21 mouse cellular contexts compared by ENCODE assay signal in genomic region chr5:21677939-21678338, GRCm38 (mm10). TPM values are rescaled to one million over a fixed set of nuclear protein-coding genes. Genes with fewer than 3 reads are reported as not detected.
DNase-seq lines count a peak whose midpoint lies in the region; ATAC-seq and TF ChIP-seq lines count a peak whose summit lies in the region.
"Had no signal": no experiment of that assay in that cellular context is flagged by ENCODE, and none has a peak within 500 bp of the region (broad histone marks: within the 10 kb centered on the region; RNA-seq: fewer than 3 reads in every experiment).

No protein-coding gene starts in this region.

- no peaks in the 10 kb centered on the region for H3K27me3 ChIP-seq in intestine, postnatal 0 days (replicated peaks; ENCODE audit: control insufficient read depth, insufficient read depth, low read length)
- H3K27me3 ChIP-seq in intestine, embryonic 16.5 days (replicated peaks; ENCODE audit: control insufficient read depth, insufficient read depth, low read length): no peaks in the 10 kb centered on the region
- H3K27me3 ChIP-seq in hindbrain, embryonic 13.5 days: no peaks in the 10 kb centered on the region
- H3K27me3 ChIP-seq in thymus, adult 2 months (ENCODE audit: control insufficient read depth, insufficient read depth, low read length): no peaks in the 10 kb centered on the region
- H3K27me3 ChIP-seq: limb, embryonic 15.5 days; liver, embryonic 15.5 days; midbrain, embryonic 13.5 days; neural tube, embryonic 13.5 days had no signal

- TF ChIP-seq CTCF in intestine, postnatal 0 days (IDR thresholded peaks at IDR 0.05; ENCODE audit: low read depth): 0 out of 2 replicates have a peak, but pooled peaks have one; percentile 12
- TF ChIP-seq CTCF in thymus, adult 2 months (IDR thresholded peaks at IDR 0.05; ENCODE audit: borderline replicate concordance, control insufficient read depth, extremely low read depth, insufficient read depth, low read length, poor library complexity): no peak

- TF ChIP-seq POLR2A in thymus, adult 2 months (IDR thresholded peaks at IDR 0.05; ENCODE audit: control insufficient read depth, extremely low read depth, insufficient read depth, low read length, poor library complexity): no peak

- H3K27ac ChIP-seq in intestine, postnatal 0 days (ENCODE audit: low read depth, low read length): no peak overlapping the region
- no peak overlapping the region for H3K27ac ChIP-seq in intestine, embryonic 16.5 days (ENCODE audit: low read length)
- no peak overlapping the region for H3K27ac ChIP-seq in hindbrain, embryonic 13.5 days
- H3K27ac ChIP-seq in thymus, adult 2 months (ENCODE audit: control insufficient read depth, insufficient read depth, low read length): no peak overlapping the region
- H3K27ac ChIP-seq: limb, embryonic 15.5 days; liver, embryonic 15.5 days; midbrain, embryonic 13.5 days; neural tube, embryonic 13.5 days had no signal

- WGBS in intestine, postnatal 0 days: 95% methylated on average over 6 of the region's 6 CpGs
- 91% methylated on average over 6 of the region's 6 CpGs for WGBS in intestine, embryonic 16.5 days
- WGBS in hindbrain, embryonic 13.5 days: 95% methylated on average over 6 of the region's 6 CpGs
- 98% methylated on average over 6 of the region's 6 CpGs for WGBS in thymus, adult 2 months

- H3K4me1 ChIP-seq in intestine, postnatal 0 days (replicated peaks; ENCODE audit: control insufficient read depth, insufficient read depth, low read length): no peaks in the 10 kb centered on the region
- 0 out of 2 replicates have a peak, but pooled peaks cover 4% of the 10 kb centered on the region for H3K4me1 ChIP-seq in intestine, embryonic 16.5 days (ENCODE audit: control insufficient read depth, insufficient read depth, low read length)
- peaks cover 8% of the 10 kb centered on the region for H3K4me1 ChIP-seq in hindbrain, embryonic 13.5 days (replicated peaks)
- peaks cover 2% of the 10 kb centered on the region; the same call in 1 of the 2 replicates for H3K4me1 ChIP-seq in thymus, adult 2 months (replicated peaks; ENCODE audit: control insufficient read depth, insufficient read depth, low read length)

- DNase-seq in adrenal gland, adult 2 months: peak; percentile 46
- DNase-seq in adrenal gland, adult 8-10 months: no peak
- peak; percentile 58 for DNase-seq in testis, postnatal 10 days (ENCODE audit: low spot score)
- DNase-seq in testis, postnatal 14 days (ENCODE audit: low spot score): no peak
- no peak for DNase-seq in thymus, adult 2 months
- DNase-seq: cerebellum, adult 11-12 months; cerebellum, postnatal 25 days; gastrocnemius, postnatal 25 days; kidney, adult 8-10 months; kidney, postnatal 14 days; right cerebral cortex, adult 18-20 months; thymus, adult 18-20 months had no signal

- no peak overlapping the region for H3K4me2 ChIP-seq in intestine, postnatal 0 days (replicated peaks; ENCODE audit: low read depth)
- H3K4me2 ChIP-seq in intestine, embryonic 16.5 days (ENCODE audit: low read depth, low read length): no peak overlapping the region
- H3K4me2 ChIP-seq in hindbrain, embryonic 13.5 days: no peak overlapping the region
- H3K4me2 ChIP-seq: limb, embryonic 15.5 days; liver, embryonic 15.5 days; midbrain, embryonic 13.5 days; neural tube, embryonic 13.5 days had no signal

- H3K9ac ChIP-seq in intestine, postnatal 0 days (ENCODE audit: low read depth, low read length): no peak overlapping the region
- H3K9ac ChIP-seq in intestine, embryonic 16.5 days (ENCODE audit: low read depth, low read length): no peak overlapping the region
- no peak overlapping the region for H3K9ac ChIP-seq in hindbrain, embryonic 13.5 days
- H3K9ac ChIP-seq: limb, embryonic 15.5 days; liver, embryonic 15.5 days; midbrain, embryonic 13.5 days; neural tube, embryonic 13.5 days had no signal

- H3K4me3 ChIP-seq in intestine, postnatal 0 days (ENCODE audit: low read depth, low read length): no peak overlapping the region
- H3K4me3 ChIP-seq in intestine, embryonic 16.5 days (ENCODE audit: low read length): no peak overlapping the region
- H3K4me3 ChIP-seq in hindbrain, embryonic 13.5 days: no peak overlapping the region
- no peak overlapping the region for H3K4me3 ChIP-seq in thymus, adult 2 months (ENCODE audit: control insufficient read depth, insufficient read depth, low read length)
- H3K4me3 ChIP-seq: limb, embryonic 15.5 days; liver, embryonic 15.5 days; midbrain, embryonic 13.5 days; neural tube, embryonic 13.5 days had no signal

- H3K9me3 ChIP-seq in intestine, postnatal 0 days (ENCODE audit: control insufficient read depth): no peaks in the 10 kb centered on the region
- no peaks in the 10 kb centered on the region for H3K9me3 ChIP-seq in intestine, embryonic 16.5 days (ENCODE audit: control insufficient read depth, low read length)
- no peaks in the 10 kb centered on the region for H3K9me3 ChIP-seq in hindbrain, embryonic 13.5 days
- H3K9me3 ChIP-seq: limb, embryonic 15.5 days; liver, embryonic 15.5 days; midbrain, embryonic 13.5 days; neural tube, embryonic 13.5 days had no signal

- ATAC-seq in intestine, postnatal 0 days: no peak
- no peak for ATAC-seq in intestine, embryonic 16.5 days
- no peak for ATAC-seq in hindbrain, embryonic 13.5 days (ENCODE audit: low FRiP score)
- ATAC-seq: activated CD4-positive, CD25-positive, alpha-beta regulatory T cell, adult 4 months; midbrain, embryonic 13.5 days had no signal

- no peaks in the 10 kb centered on the region for H3K36me3 ChIP-seq in intestine, postnatal 0 days (ENCODE audit: control insufficient read depth, insufficient read depth)
- H3K36me3 ChIP-seq in intestine, embryonic 16.5 days (ENCODE audit: control insufficient read depth, insufficient read depth, low read length): peaks cover 6% of the 10 kb centered on the region
- H3K36me3 ChIP-seq in hindbrain, embryonic 13.5 days: peaks cover 21% of the 10 kb centered on the region
- no peaks in the 10 kb centered on the region for H3K36me3 ChIP-seq in thymus, adult 2 months (ENCODE audit: control insufficient read depth, insufficient read depth, low read length)

RNA-seq across cellular contexts. Expression of gene Napepld, which starts 23.3 kb away (rescaled TPM):
- total RNA-seq in adrenal gland, adult 2 months (2021): 10 to 100 TPM; 21.2 to 54.5 TPM
- 13.2 and 21.6 TPM in 2 replicates for polyA plus RNA-seq in adrenal gland, adult 2 months (2012; rRNA removed)
- total RNA-seq in adrenal gland, adult 8-10 months (2022): 10 to 100 TPM; 43.1 to 64.5 (median 46.1) TPM
- polyA plus RNA-seq in intestine, postnatal 0 days (2015; fragmentation: Nextera tagmentation; extraction: Ambion mirVana): 2.1 and 2.3 TPM in 2 replicates
- polyA plus RNA-seq in intestine, embryonic 16.5 days (2015; fragmentation: Nextera tagmentation; extraction: Ambion mirVana): 2.6 and 3.1 TPM in 2 replicates
- polyA plus RNA-seq in hindbrain, embryonic 13.5 days (2015; fragmentation: Nextera tagmentation; extraction: Ambion mirVana): 2.1 TPM in 2 replicates
- polyA plus RNA-seq in thymus, adult 2 months (2012; rRNA removed): 1.4 and 1.5 TPM in 2 replicates

RNA-seq across cellular contexts. Expression of gene Armc10, which starts 32.3 kb away (rescaled TPM):
- 10 to 100 TPM; 17.9 to 18.0 TPM for total RNA-seq in adrenal gland, adult 2 months (2021)
- 355 and 410 TPM in 2 replicates for polyA plus RNA-seq in adrenal gland, adult 2 months (2012; rRNA removed)
- total RNA-seq in adrenal gland, adult 8-10 months (2022): 10 to 100 TPM; 21.3 to 23.2 (median 21.4) TPM
- 15.0 and 15.6 TPM in 2 replicates for polyA plus RNA-seq in intestine, postnatal 0 days (2015; fragmentation: Nextera tagmentation; extraction: Ambion mirVana)
- polyA plus RNA-seq in intestine, embryonic 16.5 days (2015; fragmentation: Nextera tagmentation; extraction: Ambion mirVana): 28.9 and 31.2 TPM in 2 replicates
- polyA plus RNA-seq in hindbrain, embryonic 13.5 days (2015; fragmentation: Nextera tagmentation; extraction: Ambion mirVana): 63.1 and 68.4 TPM in 2 replicates
- 44.6 and 56.0 TPM in 2 replicates for polyA plus RNA-seq in thymus, adult 2 months (2012; rRNA removed)

RNA-seq across cellular contexts. Expression of gene Fbxl13, which starts 32.5 kb away (rescaled TPM):
- total RNA-seq in adrenal gland, adult 2 months (2021): under 1 TPM in 1 of 2 experiments, not detected in 1; 0.20 TPM
- 0.03 and 0.06 TPM in 2 replicates for polyA plus RNA-seq in adrenal gland, adult 2 months (2012; rRNA removed)
- total RNA-seq in adrenal gland, adult 8-10 months (2022): under 1 TPM in 3 of 4 experiments, not detected in 1; 0.19 to 0.52 (median 0.21) TPM
- polyA plus RNA-seq in intestine, postnatal 0 days (2015; fragmentation: Nextera tagmentation; extraction: Ambion mirVana): 0.07 and 0.08 TPM in 2 replicates
- polyA plus RNA-seq in intestine, embryonic 16.5 days (2015; fragmentation: Nextera tagmentation; extraction: Ambion mirVana): 0.09 and 0.15 TPM in 2 replicates
- 0.31 and 0.58 TPM in 2 replicates for polyA plus RNA-seq in hindbrain, embryonic 13.5 days (2015; fragmentation: Nextera tagmentation; extraction: Ambion mirVana)
- polyA plus RNA-seq in thymus, adult 2 months (2012; rRNA removed): 0.09 and 0.12 TPM in 2 replicates
- total RNA-seq: heart, adult 8-10 months had no signal
- polyA plus RNA-seq: activated CD4-positive, CD25-positive, alpha-beta regulatory T cell, adult 4 months; limb, embryonic 15.5 days had no signal

RNA-seq across cellular contexts. Expression of gene Pmpcb, which starts 59.0 kb away (rescaled TPM):
- 100 to 1,000 TPM; 273 to 311 TPM for total RNA-seq in adrenal gland, adult 2 months (2021)
- 27.1 and 35.1 TPM in 2 replicates for polyA plus RNA-seq in adrenal gland, adult 2 months (2012; rRNA removed)
- total RNA-seq in adrenal gland, adult 8-10 months (2022): 100 to 1,000 TPM; 215 to 293 (median 236) TPM
- 68.9 and 70.0 TPM in 2 replicates for polyA plus RNA-seq in intestine, postnatal 0 days (2015; fragmentation: Nextera tagmentation; extraction: Ambion mirVana)
- 82.3 and 85.4 TPM in 2 replicates for polyA plus RNA-seq in intestine, embryonic 16.5 days (2015; fragmentation: Nextera tagmentation; extraction: Ambion mirVana)
- polyA plus RNA-seq in hindbrain, embryonic 13.5 days (2015; fragmentation: Nextera tagmentation; extraction: Ambion mirVana): 79.5 and 81.3 TPM in 2 replicates
- polyA plus RNA-seq in thymus, adult 2 months (2012; rRNA removed): 29.3 and 34.0 TPM in 2 replicates

Comparison
In these comparisons a context has a peak if more than half of its experiments do, and no peak if none do; other contexts are left out.
1. DNase-seq: peak in adrenal gland, adult 2 months (single experiment) and testis, postnatal 10 days (single experiment); none in adrenal gland, adult 8-10 months (single experiment), testis, postnatal 14 days (single experiment) and thymus, adult 2 months (single experiment).